19 mouse cellular contexts compared by ENCODE assay signal in the genomic region with DNA sequence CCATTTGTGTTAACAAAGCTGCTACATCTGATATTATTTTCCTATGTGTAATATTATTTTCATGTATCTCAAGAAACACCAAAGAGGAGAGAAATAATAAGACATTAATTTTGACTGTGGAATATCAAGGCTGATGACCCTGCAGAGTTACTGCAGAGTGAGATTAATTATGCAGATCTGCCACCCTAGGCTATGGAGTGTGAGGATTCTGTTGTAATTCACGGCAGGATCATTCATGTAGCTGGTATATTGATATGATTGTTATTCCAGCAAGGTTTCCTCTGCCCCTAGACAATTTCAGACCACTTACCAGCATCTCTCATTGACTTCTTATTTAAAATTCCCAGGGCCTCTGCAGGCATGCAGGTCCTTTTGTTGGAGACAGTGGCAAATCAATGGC. TPM values are rescaled to one million over a fixed set of nuclear protein-coding genes. Genes with fewer than 3 reads are reported as not detected.
DNase-seq lines count a peak whose midpoint lies in the region; ATAC-seq and TF ChIP-seq lines count a peak whose summit lies in the region.
"Had no signal": no experiment of that assay in that cellular context is flagged by ENCODE, and none has a peak within 500 bp of the region (broad histone marks: within the 10 kb centered on the region; RNA-seq: fewer than 3 reads in every experiment).

No protein-coding gene starts in this region.

- H3K4me3 ChIP-seq in hindbrain, embryonic 13.5 days: no peak overlapping the region
- H3K4me3 ChIP-seq in hindbrain, embryonic 11.5 days (ENCODE audit: low read depth, low read length): no peak overlapping the region
- H3K4me3 ChIP-seq in midbrain, embryonic 13.5 days (replicated peaks): no peak overlapping the region
- no peak overlapping the region for H3K4me3 ChIP-seq in midbrain, postnatal 0 days (ENCODE audit: low read depth, low read length)
- H3K4me3 ChIP-seq in midbrain, embryonic 15.5 days: no peak overlapping the region
- no peak overlapping the region for H3K4me3 ChIP-seq in midbrain, embryonic 11.5 days (ENCODE audit: low read depth, low read length)
- H3K4me3 ChIP-seq: embryonic facial prominence, embryonic 10.5 days; embryonic facial prominence, embryonic 12.5 days; forebrain, embryonic 13.5 days; forebrain, embryonic 15.5 days had no signal

- no peak for DNase-seq in hindbrain, embryonic 11.5 days (ENCODE audit: low spot score)
- no peak for DNase-seq in midbrain, postnatal 0 days (ENCODE audit: low spot score)
- DNase-seq in midbrain, embryonic 11.5 days (ENCODE audit: low spot score, missing footprints): no peak
- no peak for DNase-seq in spleen, postnatal 14 days (ENCODE audit: low spot score in 2 of 2)
- DNase-seq: adrenal gland, adult 2 months; adrenal gland, postnatal 10 days; adrenal gland, postnatal 25 days; cerebellum, adult 11-12 months; cerebellum, adult 2 months; cerebellum, adult 9-10 months; cerebellum, postnatal 10 days; cerebellum, postnatal 25 days had no signal

- ATAC-seq in hindbrain, embryonic 13.5 days (ENCODE audit: low FRiP score): peak; percentile 57; the same call in 1 of the 2 replicates
- no peak for ATAC-seq in hindbrain, embryonic 11.5 days (ENCODE audit: low FRiP score)
- ATAC-seq in midbrain, embryonic 13.5 days: peak; percentile 53; the same call in 1 of the 2 replicates
- ATAC-seq in midbrain, postnatal 0 days (ENCODE audit: low FRiP score): no peak
- peak; percentile 54; the same call in 1 of the 2 replicates for ATAC-seq in midbrain, embryonic 15.5 days (replicated peaks)
- no peak for ATAC-seq in midbrain, embryonic 11.5 days (ENCODE audit: low FRiP score)
- ATAC-seq: forebrain, embryonic 13.5 days; forebrain, embryonic 15.5 days had no signal

- no peak overlapping the region for H3K9ac ChIP-seq in hindbrain, embryonic 13.5 days
- H3K9ac ChIP-seq in hindbrain, embryonic 11.5 days (ENCODE audit: low read depth, low read length): no peak overlapping the region
- no peak overlapping the region for H3K9ac ChIP-seq in midbrain, embryonic 13.5 days (replicated peaks)
- no peak overlapping the region for H3K9ac ChIP-seq in midbrain, postnatal 0 days (replicated peaks; ENCODE audit: low read length, poor library complexity, severe bottlenecking)
- H3K9ac ChIP-seq in midbrain, embryonic 15.5 days: no peak overlapping the region
- no peak overlapping the region for H3K9ac ChIP-seq in midbrain, embryonic 11.5 days (ENCODE audit: low read length)
- H3K9ac ChIP-seq: embryonic facial prominence, embryonic 12.5 days; forebrain, embryonic 13.5 days; forebrain, embryonic 15.5 days had no signal

- H3K36me3 ChIP-seq in hindbrain, embryonic 13.5 days: no peaks in the 10 kb centered on the region
- no peaks in the 10 kb centered on the region for H3K36me3 ChIP-seq in hindbrain, embryonic 11.5 days (ENCODE audit: control insufficient read depth, insufficient read depth, low read length)
- H3K36me3 ChIP-seq in midbrain, embryonic 13.5 days: no peaks in the 10 kb centered on the region
- H3K36me3 ChIP-seq in midbrain, postnatal 0 days (ENCODE audit: insufficient read depth, low read length): no peaks in the 10 kb centered on the region
- H3K36me3 ChIP-seq in midbrain, embryonic 15.5 days (replicated peaks): no peaks in the 10 kb centered on the region
- no peaks in the 10 kb centered on the region for H3K36me3 ChIP-seq in midbrain, embryonic 11.5 days (ENCODE audit: control insufficient read depth, insufficient read depth, low read length)
- H3K36me3 ChIP-seq: embryonic facial prominence, embryonic 10.5 days; embryonic facial prominence, embryonic 12.5 days; forebrain, embryonic 15.5 days had no signal

- H3K9me3 ChIP-seq in hindbrain, embryonic 13.5 days: no peaks in the 10 kb centered on the region
- no peaks in the 10 kb centered on the region for H3K9me3 ChIP-seq in hindbrain, embryonic 11.5 days (ENCODE audit: control insufficient read depth, low read length)
- H3K9me3 ChIP-seq in midbrain, embryonic 13.5 days: no peaks in the 10 kb centered on the region
- H3K9me3 ChIP-seq in midbrain, postnatal 0 days (ENCODE audit: low read length): no peaks in the 10 kb centered on the region
- H3K9me3 ChIP-seq in midbrain, embryonic 15.5 days: no peaks in the 10 kb centered on the region
- no peaks in the 10 kb centered on the region for H3K9me3 ChIP-seq in midbrain, embryonic 11.5 days (ENCODE audit: control insufficient read depth, low read length)
- H3K9me3 ChIP-seq: embryonic facial prominence, embryonic 10.5 days; embryonic facial prominence, embryonic 12.5 days; forebrain, embryonic 13.5 days; forebrain, embryonic 15.5 days had no signal

- H3K27me3 ChIP-seq in hindbrain, embryonic 13.5 days: no peaks in the 10 kb centered on the region
- no peaks in the 10 kb centered on the region for H3K27me3 ChIP-seq in hindbrain, embryonic 11.5 days (ENCODE audit: control insufficient read depth, insufficient read depth, low read length)
- H3K27me3 ChIP-seq in midbrain, embryonic 13.5 days: no peaks in the 10 kb centered on the region
- H3K27me3 ChIP-seq in midbrain, postnatal 0 days (ENCODE audit: insufficient read depth, low read length): no peaks in the 10 kb centered on the region
- no peaks in the 10 kb centered on the region for H3K27me3 ChIP-seq in midbrain, embryonic 15.5 days (replicated peaks)
- H3K27me3 ChIP-seq in midbrain, embryonic 11.5 days (ENCODE audit: control insufficient read depth, insufficient read depth, low read length): no peaks in the 10 kb centered on the region
- H3K27me3 ChIP-seq: embryonic facial prominence, embryonic 12.5 days; forebrain, embryonic 13.5 days; forebrain, embryonic 15.5 days had no signal

- no peak overlapping the region for H3K27ac ChIP-seq in hindbrain, embryonic 13.5 days
- no peak overlapping the region for H3K27ac ChIP-seq in hindbrain, embryonic 11.5 days (ENCODE audit: low read depth, low read length)
- no peak overlapping the region for H3K27ac ChIP-seq in midbrain, embryonic 13.5 days
- no peak overlapping the region for H3K27ac ChIP-seq in midbrain, postnatal 0 days (ENCODE audit: low read depth, low read length)
- H3K27ac ChIP-seq in midbrain, embryonic 15.5 days: no peak overlapping the region
- H3K27ac ChIP-seq in midbrain, embryonic 11.5 days (ENCODE audit: low read depth, low read length): no peak overlapping the region
- H3K27ac ChIP-seq: embryonic facial prominence, embryonic 10.5 days; embryonic facial prominence, embryonic 12.5 days; forebrain, embryonic 13.5 days; forebrain, embryonic 15.5 days had no signal

- TF ChIP-seq CTCF in midbrain, postnatal 0 days (IDR thresholded peaks at IDR 0.05): no peak

- H3K4me1 ChIP-seq in hindbrain, embryonic 13.5 days (replicated peaks): no peaks in the 10 kb centered on the region
- H3K4me1 ChIP-seq in hindbrain, embryonic 11.5 days (replicated peaks; ENCODE audit: control insufficient read depth, insufficient read depth, low read length): no peaks in the 10 kb centered on the region
- 0 out of 2 replicates have a peak, but pooled peaks cover 4% of the 10 kb centered on the region for H3K4me1 ChIP-seq in midbrain, embryonic 13.5 days (replicated peaks)
- no peaks in the 10 kb centered on the region for H3K4me1 ChIP-seq in midbrain, postnatal 0 days (ENCODE audit: insufficient read depth, low read length)
- H3K4me1 ChIP-seq in midbrain, embryonic 15.5 days: 0 out of 2 replicates have a peak, but pooled peaks cover 3% of the 10 kb centered on the region
- H3K4me1 ChIP-seq in midbrain, embryonic 11.5 days (ENCODE audit: control insufficient read depth, insufficient read depth, low read length): no peaks in the 10 kb centered on the region
- H3K4me1 ChIP-seq: embryonic facial prominence, embryonic 10.5 days; embryonic facial prominence, embryonic 12.5 days; forebrain, embryonic 13.5 days; forebrain, embryonic 15.5 days had no signal

- 47% methylated on average over 1 of the region's 1 CpGs for WGBS in hindbrain, embryonic 13.5 days
- WGBS in hindbrain, embryonic 11.5 days: 76% methylated on average over 1 of the region's 1 CpGs
- 46% methylated on average over 1 of the region's 1 CpGs for WGBS in midbrain, embryonic 13.5 days
- 37% methylated on average over 1 of the region's 1 CpGs for WGBS in midbrain, postnatal 0 days
- 49% methylated on average over 1 of the region's 1 CpGs for WGBS in midbrain, embryonic 15.5 days
- 68% methylated on average over 1 of the region's 1 CpGs for WGBS in midbrain, embryonic 11.5 days

- H3K4me2 ChIP-seq in hindbrain, embryonic 13.5 days: no peak overlapping the region
- no peak overlapping the region for H3K4me2 ChIP-seq in hindbrain, embryonic 11.5 days (replicated peaks; ENCODE audit: low read depth, low read length)
- no peak overlapping the region for H3K4me2 ChIP-seq in midbrain, embryonic 13.5 days (replicated peaks)
- no peak overlapping the region for H3K4me2 ChIP-seq in midbrain, postnatal 0 days (ENCODE audit: low read depth, low read length, poor library complexity, severe bottlenecking)
- H3K4me2 ChIP-seq in midbrain, embryonic 15.5 days: no peak overlapping the region
- no peak overlapping the region for H3K4me2 ChIP-seq in midbrain, embryonic 11.5 days
- H3K4me2 ChIP-seq: embryonic facial prominence, embryonic 12.5 days; forebrain, embryonic 13.5 days; forebrain, embryonic 15.5 days had no signal

RNA-seq across cellular contexts. Expression of a gene that starts 29.0 kb away (rescaled TPM):
- 7.8 and 7.9 TPM in 2 replicates for polyA plus RNA-seq in hindbrain, embryonic 13.5 days (2015; fragmentation: Nextera tagmentation; extraction: Ambion mirVana)
- 5.4 and 5.9 TPM in 2 replicates for polyA plus RNA-seq in hindbrain, embryonic 11.5 days (2014; fragmentation: Nextera tagmentation; extraction: Ambion mirVana)
- 5.2 and 6.3 TPM in 2 replicates for polyA plus RNA-seq in midbrain, embryonic 13.5 days (2015; fragmentation: Nextera tagmentation; extraction: Ambion mirVana)
- 10.5 and 13.9 TPM in 2 replicates for total RNA-seq in midbrain, postnatal 0 days (2014; rRNA removed)
- 7.9 and 8.2 TPM in 2 replicates for polyA plus RNA-seq in midbrain, postnatal 0 days (2015; fragmentation: Nextera tagmentation; extraction: Ambion mirVana)
- 6.8 and 7.7 TPM in 2 replicates for polyA plus RNA-seq in midbrain, embryonic 15.5 days (2015; fragmentation: Nextera tagmentation; extraction: Ambion mirVana)
- polyA plus RNA-seq in midbrain, embryonic 11.5 days (2014; fragmentation: Nextera tagmentation; extraction: Ambion mirVana): 7.2 and 8.1 TPM in 2 replicates

Comparison
In these comparisons a context has a peak if more than half of its experiments do, and no peak if none do; other contexts are left out.
1. ATAC-seq: peak in hindbrain, embryonic 13.5 days (single experiment), midbrain, embryonic 13.5 days (single experiment) and midbrain, embryonic 15.5 days (single experiment); none in hindbrain, embryonic 11.5 days (single experiment), midbrain, postnatal 0 days (single experiment) and midbrain, embryonic 11.5 days (single experiment).